Mouse (Mus musculus): Measurements from ENCODE around the gene Trim15.

Trim15 gene

GRCm38 (mm10) chr17:36869284-36869954 lies 2.4 kb upstream of the Trim15 start, which contains the start of gene Trim10:
Trim10 (plus strand) TSS chr17:36869574.
- DNase-seq: no peak

GRCm38 (mm10) chr17:36868836-36869235 lies 1.8 kb upstream of the Trim15 start:
- no peak for DNase-seq

- DNase-seq: no peak
Measured at GRCm38 (mm10) chr17:36861680-36862079, 5.3 kb downstream of the Trim15 start.

GRCm38 (mm10) chr17:36858181-36858580 lies 8.8 kb downstream of the Trim15 start:
- DNase-seq: no peak

- no peak for DNase-seq
Measured at GRCm38 (mm10) chr17:36856236-36856635, 10.8 kb downstream of the Trim15 start.

GRCm38 (mm10) chr17:36855484-36855883 lies 11.5 kb downstream of the Trim15 start:
- no peak for DNase-seq

GRCm38 (mm10) chr17:36851627-36852026 lies 15.4 kb downstream of the Trim15 start:
- DNase-seq: no peak

- DNase-seq: no peak
Measured at GRCm38 (mm10) chr17:36851200-36851599, 15.8 kb downstream of the Trim15 start.

- no peak for DNase-seq
Measured at GRCm38 (mm10) chr17:36849992-36850391, 17.0 kb downstream of the Trim15 start.

GRCm38 (mm10) chr17:36848911-36849310 lies 18.1 kb downstream of the Trim15 start:
- DNase-seq: no peak

- no peak for DNase-seq
Measured at GRCm38 (mm10) chr17:36844725-36845124, 22.3 kb downstream of the Trim15 start.

- no peak for DNase-seq
Measured at GRCm38 (mm10) chr17:36844286-36844719, 22.7 kb downstream of the Trim15 start.

GRCm38 (mm10) chr17:36843696-36844095 lies 23.3 kb downstream of the Trim15 start:
- no peak for DNase-seq

GRCm38 (mm10) chr17:36840961-36841445 lies 26.0 kb downstream of the Trim15 start:
- no peak for DNase-seq

- DNase-seq: no peak
Measured at GRCm38 (mm10) chr17:36839931-36840330, 27.1 kb downstream of the Trim15 start.

GRCm38 (mm10) chr17:36839001-36839400 lies 28.0 kb downstream of the Trim15 start:
- no peak for DNase-seq

- peak; percentile 96 for DNase-seq
Measured at GRCm38 (mm10) chr17:36836874-36837647, 29.9 kb downstream of the Trim15 start, which contains the start of gene Trim26. Trim26 (plus strand) TSS chr17:36837134.

- no peak for DNase-seq
Measured at GRCm38 (mm10) chr17:36836427-36836812, 30.6 kb downstream of the Trim15 start.

GRCm38 (mm10) chr17:36835591-36836426 lies 31.2 kb downstream of the Trim15 start:
- peak; percentile 38 for DNase-seq

- DNase-seq: no peak
Measured at GRCm38 (mm10) chr17:36832694-36833093, 34.3 kb downstream of the Trim15 start.

- DNase-seq: no peak
Measured at GRCm38 (mm10) chr17:36830470-36830869, 36.5 kb downstream of the Trim15 start.

GRCm38 (mm10) chr17:36828488-36828887 lies 38.5 kb downstream of the Trim15 start:
- no peak for DNase-seq

- DNase-seq: peak; percentile 79
Measured at GRCm38 (mm10) chr17:36826002-36826401, 41.0 kb downstream of the Trim15 start.

All from cerebellum, adult 11 months (tissue).